Mouse (Mus musculus) hindbrain, postnatal 0 days (tissue): ENCODE measurements around the gene Ror1. TPM values are rescaled to one million over a fixed set of nuclear protein-coding genes. Genes with fewer than 3 reads are reported as not detected.
A peak's percentile ranks its signal among the peaks of the same experiment; 100 is the strongest.

Experiments
- ATAC-seq: fragments of 200-750 bp; cut with Nextera tagmentation; 2 replicates; pipeline ENCODE4 v1.8.0; 2017; ENCODE audit warnings: mild to moderate bottlenecking, moderate TSS enrichment, moderate library complexity
- DNase-seq: peaks from one replicate; pipeline ENCODE4 v3.0.0-alpha.2; 2015; ENCODE audit warnings: low spot score
- H3K27ac ChIP-seq: fragments of 300-500 bp; sonication (generic); 2 replicates; pipeline ENCODE4 v1.5.1; 2014; ENCODE audit warnings: mild to moderate bottlenecking
- H3K27me3 ChIP-seq: fragments of 300-500 bp; sonication (generic); 2 replicates; pipeline ENCODE4 v1.6.1; 2014; ENCODE audit warnings: low read length, mixed read lengths; ENCODE audit not compliant: insufficient read depth
- H3K36me3 ChIP-seq: fragments of 300-500 bp; sonication (generic); 2 replicates; pipeline ENCODE4 v1.6.1; 2014; ENCODE audit warnings: low read length, mixed read lengths; ENCODE audit not compliant: insufficient read depth
- H3K4me1 ChIP-seq: fragments of 300-500 bp; sonication (generic); 2 replicates; pipeline ENCODE4 v1.6.1; 2014; ENCODE audit warnings: antibody characterized with exemption, low read length, mixed read lengths; ENCODE audit not compliant: insufficient read depth
- H3K4me2 ChIP-seq: fragments of 300-500 bp; sonication (generic); 2 replicates; pipeline ENCODE4 v1.6.1; 2014; ENCODE audit warnings: low read depth, mild to moderate bottlenecking, low read length, moderate library complexity, mixed read lengths
- H3K4me3 ChIP-seq: fragments of 300-500 bp; sonication (generic); 2 replicates; pipeline ENCODE4 v1.5.1; 2014; ENCODE audit warnings: low read length
- H3K9ac ChIP-seq: fragments of 300-500 bp; sonication (generic); replicated peaks from 2 replicates; pipeline ENCODE4 v1.6.1; 2014; ENCODE audit warnings: mild to moderate bottlenecking, low read length, moderate library complexity, mixed read lengths
- H3K9me3 ChIP-seq: fragments of 300-500 bp; sonication (generic); 2 replicates; pipeline ENCODE4 v1.6.1; 2016; ENCODE audit warnings: low read length, mixed read lengths
- CTCF ChIP-seq: IDR thresholded peaks from 2 replicates; pipeline ENCODE4 v1.5.1; 2016; ENCODE audit warnings: antibody characterized with exemption, control low read depth, low read depth
- WGBS: fragments of 180-500 bp; shearing (Covaris S2); extraction: QIAGEN DNeasy Blood & Tissue Kit; methylation state at CpG from one replicate; pipeline ENCODE4 v1.1.7; 2014; 5-methylcytosine and 5-hydroxymethylcytosine counted together
- polyA plus RNA-seq: library from polyadenylated mRNA; unstranded; fragments of >200 nt; fragmentation: Nextera tagmentation; extraction: Ambion mirVana; gene quantifications from 2 replicates; pipeline ENCODE4 v1.2.1, GENCODE M21; 2015
- total RNA-seq: library from RNA; depleted of rRNA; stranded (reverse); fragments of >200 nt; gene quantifications from 2 replicates; pipeline ENCODE4 v1.2.3, GENCODE M21; 2014

Gene Ror1
- total and polyA plus RNA-seq, 2 experiments from 2014 or later: 2.0 to 5.8 TPM

DNA sequence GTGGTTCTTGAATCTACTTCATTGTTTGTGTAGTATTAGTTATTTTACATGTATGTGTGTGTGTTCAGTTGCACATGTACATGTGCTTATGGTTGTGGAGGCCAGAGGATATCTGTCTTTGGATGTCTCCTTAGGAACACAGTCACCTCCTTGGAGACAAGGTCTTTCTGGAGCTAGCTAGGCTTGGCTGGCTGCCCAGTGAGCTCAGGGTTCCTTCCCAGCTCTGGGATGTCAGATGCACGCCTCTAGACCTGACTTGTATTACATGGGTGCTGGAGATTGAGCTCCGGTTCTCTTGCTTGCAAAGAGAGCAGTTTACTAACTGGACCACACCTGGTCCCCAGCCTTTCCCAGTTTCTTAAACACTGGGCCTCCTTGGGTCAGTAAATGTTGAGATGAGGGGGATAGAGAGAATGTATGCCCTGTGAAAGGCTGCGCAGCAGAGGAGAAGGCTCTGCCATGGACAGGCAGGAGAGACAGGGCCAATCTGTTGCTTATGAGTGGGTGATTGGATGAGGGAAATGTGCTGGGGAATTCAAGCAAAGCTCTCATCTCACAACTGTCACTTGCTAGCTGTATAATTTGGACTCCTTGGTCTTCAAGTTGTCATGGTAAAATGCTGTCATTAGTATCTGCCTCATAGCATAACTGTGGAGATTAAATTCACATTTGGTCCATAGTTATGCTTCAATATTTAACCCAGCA is 35.3 kb downstream of the Ror1 start:
- TF ChIP-seq CTCF: no peak
- H3K4me2 ChIP-seq: no peak overlapping the region
- no peak overlapping the region for H3K9ac ChIP-seq
- H3K4me3 ChIP-seq: no peak overlapping the region
- ATAC-seq (no peak), DNase-seq (peak; percentile 23)
- no peaks in the 10 kb centered on the region for H3K9me3 ChIP-seq
- H3K4me1 ChIP-seq: peaks cover 3% of the 10 kb centered on the region
- H3K27me3 ChIP-seq: no peaks in the 10 kb centered on the region
- WGBS: 68% methylated on average over 3 of the region's 3 CpGs
- no peaks in the 10 kb centered on the region for H3K36me3 ChIP-seq
- no peak overlapping the region for H3K27ac ChIP-seq

DNA sequence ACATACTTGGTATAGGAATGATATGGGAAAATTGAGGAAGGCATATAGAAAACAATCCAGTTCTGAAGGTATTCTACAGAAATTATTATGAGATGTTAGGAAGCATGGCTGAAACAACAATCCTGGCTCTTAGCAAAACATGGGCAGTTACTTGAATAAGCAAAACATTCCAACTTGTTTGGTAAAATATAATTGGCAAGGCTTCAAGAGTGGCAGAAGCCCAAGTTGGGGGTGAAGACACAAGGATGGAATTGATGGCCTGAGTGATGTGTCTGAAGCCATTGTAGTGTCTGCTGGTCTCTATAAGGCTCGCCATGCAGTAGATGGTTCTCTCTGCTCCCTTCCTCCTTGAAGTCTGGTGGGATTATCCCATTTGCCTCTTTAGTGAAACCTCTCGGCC is 35.9 kb downstream of the Ror1 start:
- Histone ChIP-seq H3K27me3 (no peaks in the 10 kb centered on the region), H3K9me3 (no peaks in the 10 kb centered on the region), H3K27ac (no peak overlapping the region), H3K36me3 (no peaks in the 10 kb centered on the region), H3K4me3 (no peak overlapping the region), H3K9ac (no peak overlapping the region), H3K4me1 (peaks cover 3% of the 10 kb centered on the region), H3K4me2 (no peak overlapping the region)
- no peak for DNase-seq
- WGBS: 93% methylated on average over 2 of the region's 2 CpGs
- TF ChIP-seq CTCF: no peak
- no peak for ATAC-seq

DNA sequence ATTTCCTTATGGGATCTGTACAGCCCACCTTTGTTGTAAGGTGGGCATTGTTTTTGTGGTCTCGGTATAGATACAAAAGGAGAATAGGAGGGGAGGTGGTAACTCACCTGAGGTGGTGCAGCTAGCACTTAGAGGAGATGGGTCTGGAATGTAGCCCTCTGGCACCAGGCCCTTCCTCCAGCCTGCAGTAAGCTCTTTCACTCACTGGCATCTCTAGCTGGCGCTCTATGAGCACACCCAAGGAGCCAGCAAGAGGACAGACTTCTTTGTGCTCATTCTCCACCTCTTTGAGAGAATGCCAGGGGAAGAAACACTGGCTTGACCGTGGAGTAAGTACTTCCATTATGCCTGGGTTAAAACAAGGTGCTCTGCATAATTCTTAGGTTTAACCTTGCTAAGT is 36.7 kb downstream of the Ror1 start:
- Histone ChIP-seq H3K9ac (no peak overlapping the region), H3K27me3 (no peaks in the 10 kb centered on the region), H3K4me3 (no peak overlapping the region), H3K9me3 (no peaks in the 10 kb centered on the region), H3K4me2 (no peak overlapping the region), H3K36me3 (no peaks in the 10 kb centered on the region), H3K4me1 (peaks cover 3% of the 10 kb centered on the region), H3K27ac (no peak overlapping the region)
- no peak for ATAC-seq
- 69% methylated on average over 3 of the region's 3 CpGs for WGBS
- no peak for TF ChIP-seq CTCF
- no peak for DNase-seq

DNA sequence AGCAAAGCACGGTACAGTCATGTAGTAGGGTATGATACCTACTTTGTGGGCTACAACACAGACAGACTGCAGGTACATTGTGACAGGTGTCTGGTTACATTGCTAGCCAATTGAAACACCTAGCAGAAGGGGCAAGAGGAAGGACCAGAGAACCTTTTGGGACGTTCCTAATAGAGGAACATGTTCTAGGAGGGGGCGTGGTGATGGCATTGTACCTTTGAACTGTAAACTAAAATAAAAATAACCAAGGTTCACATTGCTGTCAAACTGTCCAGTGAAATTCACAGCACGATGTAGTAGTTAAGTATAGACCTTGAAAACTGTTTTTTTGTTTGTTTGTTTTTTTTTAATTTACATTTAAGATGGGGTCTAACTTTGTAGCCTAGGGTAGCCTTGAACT is 40.5 kb downstream of the Ror1 start:
- H3K27me3 ChIP-seq: no peaks in the 10 kb centered on the region
- no peaks in the 10 kb centered on the region; the same call in 1 of the 2 replicates for H3K4me1 ChIP-seq
- no peak overlapping the region for H3K4me3 ChIP-seq
- no peak for TF ChIP-seq CTCF
- ATAC-seq: no peak
- no peak overlapping the region for H3K27ac ChIP-seq
- no peak for DNase-seq
- no peak overlapping the region for H3K9ac ChIP-seq
- 91% methylated on average over 4 of the region's 4 CpGs for WGBS
- H3K9me3 ChIP-seq: no peaks in the 10 kb centered on the region
- H3K4me2 ChIP-seq: no peak overlapping the region
- no peaks in the 10 kb centered on the region for H3K36me3 ChIP-seq

DNA sequence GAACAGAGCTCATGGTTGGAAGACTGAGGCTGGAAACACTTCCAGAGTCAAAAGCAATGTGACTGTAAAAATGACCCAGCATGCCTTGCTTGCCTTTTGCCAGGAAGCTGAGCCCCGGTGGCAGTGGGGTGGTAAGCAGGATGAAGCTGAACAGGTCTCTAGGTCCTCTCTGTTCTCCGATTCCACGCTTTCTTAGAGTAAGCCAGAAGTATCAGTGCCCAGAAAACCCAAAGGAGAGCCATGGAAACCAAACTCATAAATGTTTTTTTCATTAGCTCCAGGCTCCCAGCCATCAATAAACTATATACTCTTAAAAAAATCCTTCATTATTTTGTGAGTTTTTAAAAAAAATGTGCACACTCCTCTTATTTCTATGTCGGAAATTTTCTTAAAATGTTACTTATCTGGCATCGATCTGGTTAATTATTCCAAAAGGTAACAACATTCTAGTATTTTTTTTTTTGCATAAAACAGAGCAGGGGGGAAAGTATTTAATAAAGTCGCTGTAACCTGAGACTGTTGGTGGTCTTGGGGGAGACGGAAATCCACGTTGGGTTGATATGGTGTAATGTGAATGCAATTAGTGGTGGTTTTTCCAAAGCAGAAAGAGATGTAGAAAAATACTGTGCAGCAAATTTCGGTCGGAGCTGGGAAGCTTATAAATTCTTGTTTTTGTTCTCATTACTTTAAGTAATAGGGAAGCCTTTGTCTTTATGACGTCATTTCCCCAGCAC is 41.7 kb downstream of the Ror1 start:
- WGBS: 78% methylated on average over 11 of the region's 11 CpGs
- Histone ChIP-seq H3K4me2 (no peak overlapping the region), H3K36me3 (no peaks in the 10 kb centered on the region), H3K9me3 (no peaks in the 10 kb centered on the region), H3K27me3 (no peaks in the 10 kb centered on the region), H3K9ac (no peak overlapping the region), H3K27ac (no peak overlapping the region), H3K4me1 (no peaks in the 10 kb centered on the region; the same call in 1 of the 2 replicates), H3K4me3 (no peak overlapping the region)
- no peak for TF ChIP-seq CTCF
- ATAC-seq: no peak
- no peak for DNase-seq

DNA sequence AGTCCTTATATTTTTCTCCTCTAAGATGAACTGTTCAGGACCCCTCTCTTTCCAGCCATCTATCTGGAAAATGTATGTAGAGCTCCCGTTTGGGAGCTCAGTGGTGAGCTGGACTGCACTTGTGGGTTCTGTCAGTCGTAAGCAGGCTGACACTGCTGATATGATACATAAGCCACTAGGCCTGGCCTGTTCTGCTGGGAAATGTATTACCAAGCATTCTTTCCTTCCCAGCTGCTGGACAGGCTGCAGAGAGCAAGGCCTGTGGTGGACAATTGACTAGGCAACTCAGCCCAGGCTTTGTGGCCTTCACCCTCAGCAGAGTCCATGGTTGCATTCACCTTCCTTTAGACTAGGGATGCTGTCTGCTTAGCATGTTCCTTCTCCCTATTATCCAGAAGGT is 46.0 kb downstream of the Ror1 start:
- no peak for DNase-seq
- H3K9me3 ChIP-seq: no peaks in the 10 kb centered on the region
- no peaks in the 10 kb centered on the region for H3K4me1 ChIP-seq
- no peak for ATAC-seq
- no peak for TF ChIP-seq CTCF
- H3K27me3 ChIP-seq: no peaks in the 10 kb centered on the region
- no peak overlapping the region for H3K27ac ChIP-seq
- H3K36me3 ChIP-seq: no peaks in the 10 kb centered on the region
- H3K4me2 ChIP-seq: no peak overlapping the region
- no peak overlapping the region for H3K9ac ChIP-seq
- WGBS: 67% methylated on average over 2 of the region's 2 CpGs
- H3K4me3 ChIP-seq: no peak overlapping the region

DNA sequence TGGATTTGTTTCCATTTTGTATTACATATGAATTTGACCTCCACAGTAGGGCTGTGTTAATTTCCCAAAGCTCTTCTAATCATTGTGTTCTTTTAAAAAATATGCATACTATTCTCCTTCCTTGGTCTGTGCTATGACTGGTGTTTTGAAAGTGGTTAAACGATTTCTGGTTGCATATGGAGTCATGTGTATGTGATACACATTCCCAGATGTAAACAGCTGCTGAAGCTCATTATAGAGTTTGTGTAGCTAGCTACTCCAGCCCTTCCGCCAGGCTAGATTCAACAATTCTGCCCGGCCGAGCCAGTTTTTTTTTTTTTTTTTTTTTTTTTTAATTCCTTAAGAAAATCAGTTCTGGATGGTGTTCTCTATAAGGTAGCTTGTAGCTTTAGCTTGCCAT is 49.2 kb downstream of the Ror1 start:
- H3K9me3 ChIP-seq: no peaks in the 10 kb centered on the region
- WGBS: 85% methylated on average over 4 of the region's 4 CpGs
- no peak overlapping the region for H3K4me2 ChIP-seq
- no peak overlapping the region for H3K27ac ChIP-seq
- no peaks in the 10 kb centered on the region for H3K36me3 ChIP-seq
- DNase-seq (no peak), ATAC-seq (no peak)
- H3K4me1 ChIP-seq: no peaks in the 10 kb centered on the region
- H3K27me3 ChIP-seq: no peaks in the 10 kb centered on the region
- H3K4me3 ChIP-seq: no peak overlapping the region
- TF ChIP-seq CTCF: no peak
- H3K9ac ChIP-seq: no peak overlapping the region
